In genomic region chr3:63805496-63805895, GRCm38 (mm10) we compare ENCODE assay signal across 19 mouse cellular contexts.
"Had no signal": no experiment of that assay in that cellular context is flagged by ENCODE, and none has a peak within 500 bp of the region (broad histone marks: within the 10 kb centered on the region; RNA-seq: fewer than 3 reads in every experiment).

No protein-coding gene starts in this region.

- DNase-seq: kidney, adult 8-10 months; kidney, postnatal 10 days; kidney, postnatal 36 days; layer of hippocampus, postnatal 36 days; left cerebral cortex, postnatal 4 days; liver, postnatal 0 days; lung, embryonic 14.5 days; retina, postnatal 1 day; right cerebral cortex, postnatal 4 days; thymus, adult 2 months; thymus, postnatal 14 days had no signal

- ATAC-seq: liver, postnatal 0 days; lung, postnatal 0 days; midbrain, embryonic 13.5 days; midbrain, embryonic 16.5 days had no signal

- H3K27me3 ChIP-seq: kidney, embryonic 15.5 days; limb, embryonic 12.5 days; limb, embryonic 15.5 days; megakaryocyte, embryonic 14.5 days; midbrain, embryonic 13.5 days; neural tube, embryonic 13.5 days had no signal
